Mouse (Mus musculus) embryonic facial prominence, embryonic 11.5 days (tissue): ENCODE measurements around the gene Chn1. TPM values are rescaled to one million over a fixed set of nuclear protein-coding genes. Genes with fewer than 3 reads are reported as not detected.

Experiments used
- ATAC-seq: fragments of 200-750 bp; cut with Nextera tagmentation; replicated peaks from 2 replicates; pipeline ENCODE4 v1.8.0; 2017; ENCODE audit warnings: low read depth; ENCODE audit not compliant: insufficient number of reproducible peaks, low FRiP score, low TSS enrichment
- DNase-seq: peaks from one replicate; pipeline ENCODE4 v3.0.0-alpha.2; 2015; ENCODE audit warnings: low spot score
- H3K27ac ChIP-seq: fragments of 300-500 bp; sonication (generic); replicated peaks from 2 replicates; pipeline ENCODE4 v1.5.1; 2014; ENCODE audit warnings: mild to moderate bottlenecking, low read depth, low read length, control low read depth
- H3K27me3 ChIP-seq: fragments of 300-500 bp; sonication (generic); 2 replicates; pipeline ENCODE4 v1.6.1; 2014; ENCODE audit warnings: mild to moderate bottlenecking, low read length, moderate library complexity, mixed read lengths; ENCODE audit not compliant: control insufficient read depth, insufficient read depth
- H3K36me3 ChIP-seq: fragments of 300-500 bp; sonication (generic); replicated peaks from 2 replicates; pipeline ENCODE4 v1.6.1; 2014; ENCODE audit warnings: low read depth, mild to moderate bottlenecking, low read length, moderate library complexity, mixed read lengths; ENCODE audit not compliant: control insufficient read depth, insufficient read depth
- H3K4me1 ChIP-seq: fragments of 300-500 bp; sonication (generic); 2 replicates; pipeline ENCODE4 v1.6.1; 2014; ENCODE audit warnings: low read length, mixed read lengths; ENCODE audit not compliant: control insufficient read depth, insufficient read depth
- H3K4me2 ChIP-seq: fragments of 300-500 bp; sonication (generic); 2 replicates; pipeline ENCODE4 v1.6.1; 2014; ENCODE audit warnings: low read depth, mild to moderate bottlenecking, control low read depth, low read length, moderate library complexity
- H3K4me3 ChIP-seq: fragments of 300-500 bp; sonication (generic); 2 replicates; pipeline ENCODE4 v1.5.1; 2014; ENCODE audit warnings: low read depth, low read length, control low read depth
- H3K9ac ChIP-seq: fragments of 300-500 bp; sonication (generic); replicated peaks from 2 replicates; pipeline ENCODE4 v1.6.1; 2014; ENCODE audit warnings: mild to moderate bottlenecking, control low read depth, low read length
- H3K9me3 ChIP-seq: fragments of 300-500 bp; sonication (generic); replicated peaks from 2 replicates; pipeline ENCODE4 v1.6.1; 2016; ENCODE audit warnings: mild to moderate bottlenecking, low read length, inconsistent platforms, mixed read lengths; ENCODE audit not compliant: control insufficient read depth
- WGBS: fragments of 180-500 bp; shearing (Covaris S2); extraction: QIAGEN DNeasy Blood & Tissue Kit; methylation state at CpG from one replicate; pipeline ENCODE4 v1.1.7; 2014; 5-methylcytosine and 5-hydroxymethylcytosine counted together
- polyA plus RNA-seq: library from polyadenylated mRNA; unstranded; fragments of >200 nt; fragmentation: Nextera tagmentation; extraction: Ambion mirVana; gene quantifications from 2 replicates; pipeline ENCODE4 v1.2.1, GENCODE M21; 2014

Gene Chn1
- polyA plus RNA-seq, 1 experiment from 2014 or later: 61.1 TPM

DNA sequence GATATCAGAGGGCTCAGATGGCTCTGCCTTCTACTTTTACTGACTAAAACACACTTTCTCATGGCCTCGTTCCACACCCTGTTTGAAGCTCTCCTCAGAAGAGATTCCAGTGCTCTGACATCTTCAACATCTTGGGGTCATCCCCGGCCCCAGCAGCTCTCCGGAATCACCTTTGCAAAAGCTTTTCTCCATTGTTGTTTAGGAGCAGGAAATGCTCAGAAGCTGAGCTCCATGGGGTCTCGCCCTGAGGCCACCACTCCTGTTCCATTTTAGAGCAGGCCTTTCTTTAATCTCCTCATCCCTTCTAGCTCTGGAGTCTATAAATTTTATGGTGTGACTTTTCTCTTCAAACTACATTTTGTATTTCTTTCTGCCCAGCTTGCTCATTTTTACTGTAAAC is 6.5 kb downstream of the Chn1 start:
- Histone ChIP-seq H3K9me3 (no peaks in the 10 kb centered on the region), H3K9ac (no peak overlapping the region), H3K27me3 (no peaks in the 10 kb centered on the region), H3K4me3 (no peak overlapping the region), H3K27ac (no peak overlapping the region), H3K4me1 (no peaks in the 10 kb centered on the region), H3K4me2 (no peak overlapping the region), H3K36me3 (no peaks in the 10 kb centered on the region)
- no peak for DNase-seq
- no peak for ATAC-seq
- WGBS: 50% methylated on average over 4 of the region's 4 CpGs

DNA sequence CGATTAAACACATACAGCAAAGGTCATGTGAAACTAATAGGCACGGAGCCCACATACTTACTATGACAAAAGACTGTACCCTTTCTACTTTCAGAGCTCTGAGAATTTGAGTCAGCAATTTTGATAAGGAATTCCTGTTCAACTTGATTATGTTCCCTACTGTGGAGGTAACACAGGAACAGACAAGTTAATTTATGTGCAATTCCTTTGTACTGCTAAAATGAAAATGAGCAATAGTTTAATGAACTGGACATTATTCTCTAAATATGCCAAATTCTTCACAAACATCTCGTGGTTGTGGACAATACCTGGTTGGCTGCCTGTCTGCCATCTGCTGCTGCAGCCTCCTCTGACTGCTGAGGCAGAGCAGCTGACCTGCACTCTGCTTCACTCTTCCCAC is 11.6 kb downstream of the Chn1 start:
- no peak overlapping the region for H3K4me2 ChIP-seq
- H3K9ac ChIP-seq: no peak overlapping the region
- 80% methylated on average over 3 of the region's 3 CpGs for WGBS
- no peak overlapping the region for H3K4me3 ChIP-seq
- DNase-seq: no peak
- H3K9me3 ChIP-seq: no peaks in the 10 kb centered on the region
- H3K36me3 ChIP-seq: no peaks in the 10 kb centered on the region
- ATAC-seq: no peak
- H3K27me3 ChIP-seq: no peaks in the 10 kb centered on the region
- no peak overlapping the region for H3K27ac ChIP-seq
- H3K4me1 ChIP-seq: no peaks in the 10 kb centered on the region

DNA sequence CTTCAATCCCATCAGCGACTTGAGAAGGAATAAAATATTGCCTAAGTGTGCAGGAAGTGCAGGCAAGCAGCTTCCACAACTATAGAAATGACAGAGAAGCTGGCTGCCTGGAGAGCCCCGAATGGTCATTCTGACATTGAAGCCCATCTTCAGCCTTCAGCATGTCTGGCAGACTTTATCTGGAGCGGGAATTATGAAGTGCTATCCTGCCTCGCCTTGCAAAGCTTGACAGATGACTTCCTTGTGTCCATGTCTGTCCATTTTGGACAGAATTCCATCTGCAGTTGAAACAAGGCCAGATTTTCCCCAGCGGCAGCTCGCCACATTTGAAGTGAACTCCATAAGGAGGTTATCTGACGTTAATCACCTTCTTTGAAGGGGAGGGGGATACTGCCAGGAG is 15.2 kb downstream of the Chn1 start:
- WGBS: 93% methylated on average over 7 of the region's 7 CpGs
- Histone ChIP-seq H3K36me3 (no peaks in the 10 kb centered on the region; the same call in 1 of the 2 replicates), H3K4me1 (no peaks in the 10 kb centered on the region), H3K27me3 (no peaks in the 10 kb centered on the region), H3K9ac (no peak overlapping the region), H3K4me3 (no peak overlapping the region), H3K27ac (no peak overlapping the region), H3K9me3 (no peaks in the 10 kb centered on the region), H3K4me2 (no peak overlapping the region)
- DNase-seq: no peak
- ATAC-seq: no peak

DNA sequence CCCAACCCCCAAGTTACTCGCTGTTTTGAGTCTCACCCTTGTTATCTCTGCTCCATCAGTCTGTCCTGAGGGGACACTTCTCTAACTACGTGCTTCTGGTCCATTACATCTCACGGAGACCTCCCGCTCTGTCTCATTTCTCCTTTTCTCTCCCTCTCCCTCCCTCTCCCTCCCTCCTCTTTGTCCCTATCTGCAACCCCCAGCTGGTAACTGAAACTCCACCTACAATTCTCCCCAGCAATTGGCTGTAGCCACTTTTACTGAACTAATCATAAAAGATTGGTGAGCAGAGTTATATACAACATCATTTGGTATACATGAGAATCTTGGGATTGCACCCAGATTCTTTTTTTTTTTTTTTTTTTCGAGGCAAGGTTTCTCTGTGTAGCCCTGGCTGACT is 16.1 kb downstream of the Chn1 start:
- Histone ChIP-seq H3K9me3 (no peaks in the 10 kb centered on the region), H3K27ac (no peak overlapping the region), H3K36me3 (no peaks in the 10 kb centered on the region; the same call in 1 of the 2 replicates), H3K27me3 (no peaks in the 10 kb centered on the region), H3K4me2 (no peak overlapping the region), H3K9ac (no peak overlapping the region), H3K4me3 (no peak overlapping the region), H3K4me1 (no peaks in the 10 kb centered on the region)
- ATAC-seq (no peak), DNase-seq (no peak)
- WGBS: 85% methylated on average over 5 of the region's 5 CpGs

DNA sequence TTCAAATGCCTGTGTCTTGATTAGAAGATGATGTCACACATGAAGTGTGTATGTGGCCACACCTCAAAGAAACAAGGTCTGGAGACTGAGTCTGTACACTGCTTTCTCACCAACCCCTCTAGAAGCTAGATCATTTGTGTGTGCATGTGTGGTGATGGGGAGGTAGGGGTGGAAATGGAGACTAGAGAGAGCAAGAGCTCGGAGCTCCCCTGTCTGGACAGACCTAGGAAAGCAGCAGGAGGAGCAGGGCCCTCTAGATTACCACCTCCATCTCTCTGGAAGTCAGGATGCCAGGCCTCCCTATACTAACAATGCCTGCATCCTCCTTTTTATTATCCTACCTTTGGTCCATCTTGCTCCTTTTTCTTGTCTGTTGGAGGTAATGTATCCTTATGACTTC is 27.8 kb downstream of the Chn1 start:
- Histone ChIP-seq H3K9ac (no peak overlapping the region), H3K27ac (no peak overlapping the region), H3K27me3 (no peaks in the 10 kb centered on the region), H3K4me1 (no peaks in the 10 kb centered on the region), H3K36me3 (no peaks in the 10 kb centered on the region), H3K4me3 (no peak overlapping the region), H3K9me3 (no peaks in the 10 kb centered on the region), H3K4me2 (no peak overlapping the region)
- no peak for ATAC-seq
- DNase-seq: no peak
- 95% methylated on average over 1 of the region's 1 CpGs for WGBS

DNA sequence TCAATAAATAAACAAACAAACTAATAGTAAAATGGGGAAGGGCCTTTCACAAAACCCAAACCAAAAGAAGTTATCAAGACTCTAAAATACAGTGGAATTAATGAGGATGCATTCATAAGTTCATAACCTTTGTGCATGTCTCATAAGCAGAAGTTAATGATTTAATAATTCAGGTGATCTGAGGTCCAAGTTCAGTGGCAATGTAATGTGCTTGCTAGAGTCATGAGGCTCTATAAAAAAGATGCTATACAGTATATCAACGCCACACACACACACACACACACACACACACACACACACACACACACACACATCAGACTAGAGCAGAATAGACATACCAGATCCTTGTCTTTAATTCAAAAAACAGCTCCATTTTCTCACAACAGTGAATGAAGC is 28.8 kb downstream of the Chn1 start:
- WGBS: 100% methylated on average over 1 of the region's 1 CpGs
- H3K4me1 ChIP-seq: no peaks in the 10 kb centered on the region
- ATAC-seq: no peak

DNA sequence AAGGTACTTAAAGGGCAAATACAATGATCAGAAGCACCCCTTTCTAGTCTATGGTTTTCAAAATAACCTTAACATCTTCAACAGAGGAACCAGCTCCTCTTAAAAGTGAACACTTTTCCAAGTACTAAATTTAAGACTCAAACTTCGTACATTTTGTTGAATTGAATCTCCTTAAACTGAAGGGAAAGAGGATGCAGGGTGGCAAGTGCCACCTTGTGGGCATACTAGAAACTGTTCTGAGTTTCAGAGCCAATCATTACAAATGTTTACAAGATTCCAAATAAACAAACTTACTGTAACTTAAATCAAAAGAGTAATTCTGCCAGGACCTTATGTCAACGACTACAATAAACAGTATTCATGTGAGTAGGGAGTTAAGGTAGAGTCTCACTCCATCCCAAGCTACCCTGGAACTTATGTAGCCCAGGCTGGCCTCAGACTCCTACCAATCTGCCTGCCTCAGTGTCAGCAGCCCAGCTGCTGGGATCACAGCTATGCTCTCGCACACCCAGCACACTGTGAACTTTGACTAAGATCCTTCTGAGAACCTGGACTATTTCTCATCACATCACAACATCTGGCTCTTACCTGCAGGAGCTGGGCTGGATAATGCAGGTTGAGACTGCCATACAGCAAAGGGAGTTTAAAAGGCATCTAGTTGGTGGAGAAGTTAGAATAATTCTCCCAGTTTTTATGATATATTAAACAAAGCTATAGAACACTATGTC is 29.3 kb downstream of the Chn1 start:
- DNase-seq (peak; percentile 29), ATAC-seq (no peak)
- no peaks in the 10 kb centered on the region for H3K27me3 ChIP-seq
- no peak overlapping the region for H3K9ac ChIP-seq
- H3K4me3 ChIP-seq: no peak overlapping the region
- no peaks in the 10 kb centered on the region for H3K9me3 ChIP-seq
- 67% methylated on average over 3 of the region's 3 CpGs for WGBS
- no peak overlapping the region for H3K27ac ChIP-seq
- no peaks in the 10 kb centered on the region for H3K36me3 ChIP-seq
- no peak overlapping the region for H3K4me2 ChIP-seq
- H3K4me1 ChIP-seq: no peaks in the 10 kb centered on the region

More for the DNA sequence above, 28.8 kb downstream of the Chn1 start:
- DNase-seq: no peak
- Histone ChIP-seq H3K4me2 (no peak overlapping the region), H3K27ac (no peak overlapping the region), H3K4me3 (no peak overlapping the region), H3K27me3 (no peaks in the 10 kb centered on the region), H3K9me3 (no peaks in the 10 kb centered on the region), H3K36me3 (no peaks in the 10 kb centered on the region), H3K9ac (no peak overlapping the region)

DNA sequence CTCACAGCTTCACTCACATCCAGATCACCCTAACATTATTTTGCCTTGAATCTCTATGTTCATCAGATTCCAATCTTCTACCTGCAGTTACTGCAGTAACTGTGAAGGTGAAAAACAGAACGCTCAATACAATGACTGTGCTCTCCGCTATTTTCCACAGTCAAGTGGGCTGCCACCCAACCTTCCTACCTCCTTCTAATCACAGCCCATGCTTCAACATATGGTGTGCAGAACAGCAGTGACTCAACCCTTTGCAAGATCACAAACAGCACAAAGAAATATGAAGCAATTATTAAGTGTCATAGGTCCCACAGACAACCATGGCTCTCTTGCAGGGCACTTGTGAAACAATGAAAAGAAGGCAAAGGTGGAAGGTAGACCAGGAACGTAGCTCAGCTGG is 33.9 kb downstream of the Chn1 start:
- ATAC-seq (no peak), DNase-seq (no peak)
- Histone ChIP-seq H3K4me2 (no peak overlapping the region), H3K4me3 (no peak overlapping the region), H3K27ac (no peak overlapping the region), H3K27me3 (no peaks in the 10 kb centered on the region), H3K9ac (no peak overlapping the region), H3K36me3 (no peaks in the 10 kb centered on the region), H3K9me3 (no peaks in the 10 kb centered on the region), H3K4me1 (no peaks in the 10 kb centered on the region)
- 90% methylated on average over 3 of the region's 3 CpGs for WGBS
